In genomic region chr7:121549329-121550022, GRCm38 (mm10) we compare ENCODE assay signal across 9 mouse cellular contexts.
DNase-seq lines count a peak whose midpoint lies in the region; ATAC-seq and TF ChIP-seq lines count a peak whose summit lies in the region.
"Had no signal": no experiment of that assay in that cellular context is flagged by ENCODE, and none has a peak within 500 bp of the region (broad histone marks: within the 10 kb centered on the region; RNA-seq: fewer than 3 reads in every experiment).

No protein-coding gene starts in this region.

- H3K9me3 ChIP-seq in embryonic facial prominence, embryonic 10.5 days = no peaks in the 10 kb centered on the region
- H3K9me3 ChIP-seq in midbrain, embryonic 12.5 days = peaks cover 4% of the 10 kb centered on the region; the same call in 1 of the 2 replicates
- H3K9me3 ChIP-seq in intestine, postnatal 0 days (ENCODE audit: control insufficient read depth) = no peaks in the 10 kb centered on the region

- peaks cover 9% of the 10 kb centered on the region for H3K4me1 ChIP-seq in embryonic facial prominence, embryonic 10.5 days
- H3K4me1 ChIP-seq in midbrain, embryonic 12.5 days = peaks cover 12% of the 10 kb centered on the region; the same call in 1 of the 2 replicates
- no peaks in the 10 kb centered on the region for H3K4me1 ChIP-seq in lung, adult 2 months (ENCODE audit: control insufficient read depth, insufficient read depth, low read length)
- no peaks in the 10 kb centered on the region for H3K4me1 ChIP-seq in intestine, postnatal 0 days (replicated peaks; ENCODE audit: control insufficient read depth, insufficient read depth, low read length)

- no peak for TF ChIP-seq CTCF in lung, adult 2 months (IDR thresholded peaks at IDR 0.05; ENCODE audit: insufficient read depth, low read length)
- TF ChIP-seq CTCF in intestine, postnatal 0 days (IDR thresholded peaks at IDR 0.05; ENCODE audit: low read depth) = no peak

- TF ChIP-seq POLR2A in lung, adult 2 months (IDR thresholded peaks at IDR 0.05; ENCODE audit: borderline replicate concordance, extremely low read depth, low read depth, low read length) = no peak

- H3K9ac ChIP-seq in midbrain, embryonic 12.5 days (replicated peaks) = no peak overlapping the region
- H3K9ac ChIP-seq in intestine, postnatal 0 days (ENCODE audit: low read depth, low read length) = no peak overlapping the region

- 42% methylated on average over 18 of the region's 18 CpGs for WGBS in embryonic facial prominence, embryonic 10.5 days
- 53% methylated on average over 18 of the region's 18 CpGs for WGBS in midbrain, embryonic 12.5 days
- 77% methylated on average over 18 of the region's 18 CpGs for WGBS in lung, adult 2 months
- WGBS in intestine, postnatal 0 days = 83% methylated on average over 18 of the region's 18 CpGs

- ATAC-seq in midbrain, embryonic 12.5 days (ENCODE audit: low FRiP score, low read depth) = peak; percentile 94
- no peak for ATAC-seq in intestine, postnatal 0 days

- no peak overlapping the region for H3K4me3 ChIP-seq in embryonic facial prominence, embryonic 10.5 days
- no peak overlapping the region for H3K4me3 ChIP-seq in midbrain, embryonic 12.5 days
- no peak overlapping the region for H3K4me3 ChIP-seq in lung, adult 2 months (replicated peaks; ENCODE audit: extremely low read depth, low read depth, low read length)
- no peak overlapping the region for H3K4me3 ChIP-seq in intestine, postnatal 0 days (ENCODE audit: low read depth, low read length)
- H3K4me3 ChIP-seq: left cerebral cortex, adult 2 months had no signal

- H3K27ac ChIP-seq in embryonic facial prominence, embryonic 10.5 days (replicated peaks) = no peak overlapping the region
- peak overlapping the region; percentile 35 for H3K27ac ChIP-seq in midbrain, embryonic 12.5 days (replicated peaks)
- no peak overlapping the region for H3K27ac ChIP-seq in intestine, postnatal 0 days (ENCODE audit: low read depth, low read length)
- H3K27ac ChIP-seq: left cerebral cortex, adult 2 months had no signal

- no peaks in the 10 kb centered on the region for H3K36me3 ChIP-seq in embryonic facial prominence, embryonic 10.5 days (replicated peaks)
- H3K36me3 ChIP-seq in midbrain, embryonic 12.5 days = no peaks in the 10 kb centered on the region
- no peaks in the 10 kb centered on the region for H3K36me3 ChIP-seq in intestine, postnatal 0 days (ENCODE audit: control insufficient read depth, insufficient read depth)

- no peak overlapping the region for H3K4me2 ChIP-seq in midbrain, embryonic 12.5 days (replicated peaks)
- no peak overlapping the region for H3K4me2 ChIP-seq in intestine, postnatal 0 days (replicated peaks; ENCODE audit: low read depth)

- no peaks in the 10 kb centered on the region for H3K27me3 ChIP-seq in embryonic facial prominence, embryonic 10.5 days (replicated peaks; ENCODE audit: low read depth, poor library complexity, severe bottlenecking)
- H3K27me3 ChIP-seq in midbrain, embryonic 12.5 days = no peaks in the 10 kb centered on the region
- no peaks in the 10 kb centered on the region for H3K27me3 ChIP-seq in intestine, postnatal 0 days (replicated peaks; ENCODE audit: control insufficient read depth, insufficient read depth, low read length)

- DNase-seq in adrenal gland, adult 8-10 months = peak; percentile 12
- no peak for DNase-seq in adrenal gland, adult 18-20 months (ENCODE audit: low spot score in 2 of 2)
- peak; percentile 48 for DNase-seq in embryonic facial prominence, embryonic 10.5 days (ENCODE audit: low spot score)
- DNase-seq in hindlimb bud, embryonic 11.5 days (ENCODE audit: extremely low spot score, low read depth, low spot score) = peak; percentile 49
- no peak for DNase-seq in lung, adult 2 months
- DNase-seq in heart, adult 18-20 months = no peak

Comparison
In these comparisons a context has a peak if more than half of its experiments do, and no peak if none do; other contexts are left out.
1. DNase-seq: peak in adrenal gland, adult 8-10 months (single experiment), embryonic facial prominence, embryonic 10.5 days (single experiment) and hindlimb bud, embryonic 11.5 days (single experiment); none in adrenal gland, adult 18-20 months (0 of 2), lung, adult 2 months (single experiment) and heart, adult 18-20 months (0 of 2).